Mouse (Mus musculus): Measurements from ENCODE around the gene Mrps35. TPM values are rescaled to one million over a fixed set of nuclear protein-coding genes. Genes with fewer than 3 reads are reported as not detected.
A peak's percentile ranks its signal among the peaks of the same experiment; 100 is the strongest.

Gene Mrps35
- polyA plus RNA-seq, 1 experiment from 2014 or later: 109 TPM

DNA sequence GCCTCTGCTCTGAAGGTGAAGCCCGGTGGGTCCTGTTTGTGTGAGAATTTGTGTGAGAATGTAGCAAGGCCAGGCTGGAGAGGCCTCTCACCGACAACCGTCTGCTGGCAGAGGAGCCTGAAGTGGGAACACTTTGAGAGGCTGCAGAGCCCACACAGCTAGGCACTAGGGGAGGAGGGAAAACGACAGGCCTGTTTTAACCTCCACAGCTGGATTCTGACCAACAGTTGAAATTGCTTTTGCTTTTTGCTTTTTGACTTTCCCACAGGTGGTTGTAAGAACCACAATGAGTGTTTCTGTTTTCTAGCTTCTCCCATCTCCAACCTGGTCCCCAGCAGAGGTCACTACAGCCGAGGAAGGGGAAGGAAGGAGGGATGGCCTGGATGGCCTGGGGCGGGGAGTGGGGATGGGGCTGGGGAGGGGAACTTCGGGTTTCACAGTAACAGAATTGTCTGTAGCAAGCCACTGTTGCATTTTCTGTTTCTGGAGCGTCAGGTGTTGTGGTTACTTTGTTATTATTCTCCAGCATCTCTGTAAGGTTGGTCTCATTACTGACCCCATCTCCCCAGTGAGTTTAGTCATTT is 54.9 kb downstream of the Mrps35 start:
- in situ Hi-C loops (cut with MboI; ENCODE audit: low pct_unique_long_range_greater_than_20kb): loop anchor here (10.0 kb wide), 1 partner anchor 377 kb away; the partner anchor contains the start of gene Ccdc91

DNA sequence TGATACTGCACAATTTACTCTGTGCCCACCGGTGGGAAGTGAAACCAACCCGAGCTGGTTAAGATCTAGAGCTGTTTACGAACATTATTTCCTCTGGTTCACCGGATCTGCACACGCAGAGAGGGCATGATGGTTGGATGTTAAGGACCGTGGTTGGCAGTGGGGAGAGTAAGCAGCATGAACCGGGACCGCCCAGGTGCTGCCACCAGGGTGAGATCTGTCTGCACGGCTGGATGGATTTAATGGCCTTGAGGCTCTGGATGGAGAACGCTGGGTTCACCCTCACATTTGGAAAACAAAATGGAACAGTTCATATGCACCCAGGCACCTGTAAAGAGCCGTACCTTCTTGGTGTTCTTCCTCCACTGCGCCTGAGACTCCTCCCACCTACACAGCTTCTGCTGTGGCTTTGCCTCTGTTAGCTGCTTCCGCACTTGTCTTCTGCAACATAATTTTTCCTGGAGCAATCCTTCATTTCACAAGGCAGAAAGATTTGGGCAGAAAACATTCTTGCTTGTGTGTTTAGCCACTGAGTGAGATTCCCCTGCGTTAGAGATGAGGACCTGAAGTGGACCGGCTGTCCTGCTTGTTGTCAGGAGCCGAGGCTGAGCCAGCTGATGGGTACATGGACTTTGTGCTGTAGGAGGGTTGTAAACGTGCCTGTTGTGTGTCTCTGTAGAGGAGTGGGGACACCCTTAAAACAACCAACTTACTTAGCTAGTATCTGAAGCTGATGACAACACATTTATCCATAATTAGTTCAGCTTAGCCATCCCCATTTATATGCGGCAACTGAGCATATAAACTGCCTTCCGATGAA is 57.1 kb downstream of the Mrps35 start:
- ATAC-seq (no peak), DNase-seq (ENCODE audit: low read depth, low spot score) (no peak)
- H3K27me3 ChIP-seq: no peaks in the 10 kb centered on the region
- CTCF ChIA-PET: no interaction called here
- in situ Hi-C loops (cut with MboI; ENCODE audit: low pct_unique_long_range_greater_than_20kb): loop anchor here (10.0 kb wide), 1 partner anchor 375 kb away; the partner anchor contains the start of gene Ccdc91
- no peak for TF ChIP-seq CTCF (IDR thresholded peaks at IDR 0.05)
- POLR2A ChIA-PET: interaction anchor here (0.5 to 1.3 kb wide), 2 partner anchors 9 to 118 kb away, joined by 3 read pairs; no protein-coding TSS in a partner anchor

More for the DNA sequence above, 54.9 kb downstream of the Mrps35 start:
- POLR2A ChIA-PET: interaction anchor here (0.6 kb wide), 1 partner anchor 28 kb away, joined by 5 read pairs; no protein-coding TSS in a partner anchor
- no peak for ATAC-seq
- DNase-seq (ENCODE audit: low read depth, low spot score): no peak
- H3K27me3 ChIP-seq: no peaks in the 10 kb centered on the region
- no peak for TF ChIP-seq CTCF (IDR thresholded peaks at IDR 0.05)
- CTCF ChIA-PET: interaction anchor here (0.9 to 1.3 kb wide), 4 partner anchors 15 to 143 kb away, joined by 3 read pairs; no protein-coding TSS in a partner anchor

DNA sequence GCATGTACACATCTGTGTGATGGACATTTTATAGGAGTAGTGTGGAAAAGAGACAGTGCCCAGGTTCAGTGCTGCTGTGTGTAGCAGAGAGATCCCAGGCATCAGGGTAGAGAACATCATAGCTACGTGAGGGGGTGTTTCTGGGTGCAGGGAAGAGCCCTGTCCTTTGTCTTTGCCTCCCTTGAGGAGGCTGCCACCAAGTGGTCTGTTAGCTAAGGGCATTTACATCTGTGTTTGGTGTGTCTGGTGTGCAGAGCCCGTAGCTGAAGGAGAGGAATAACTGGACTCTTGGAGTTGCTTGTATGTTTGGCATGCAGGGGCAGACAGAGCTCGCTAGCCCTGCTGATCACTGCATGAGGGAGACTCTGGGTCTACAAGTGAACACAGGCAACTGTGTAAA is 59.7 kb downstream of the Mrps35 start:
- in situ Hi-C loops (cut with MboI; ENCODE audit: low pct_unique_long_range_greater_than_20kb): no loop called here
- CTCF ChIA-PET: no interaction called here
- ATAC-seq: no peak
- POLR2A ChIA-PET: no interaction called here
- DNase-seq (ENCODE audit: low read depth, low spot score): no peak
- TF ChIP-seq CTCF (IDR thresholded peaks at IDR 0.05): no peak
- no peaks in the 10 kb centered on the region for H3K27me3 ChIP-seq

DNA sequence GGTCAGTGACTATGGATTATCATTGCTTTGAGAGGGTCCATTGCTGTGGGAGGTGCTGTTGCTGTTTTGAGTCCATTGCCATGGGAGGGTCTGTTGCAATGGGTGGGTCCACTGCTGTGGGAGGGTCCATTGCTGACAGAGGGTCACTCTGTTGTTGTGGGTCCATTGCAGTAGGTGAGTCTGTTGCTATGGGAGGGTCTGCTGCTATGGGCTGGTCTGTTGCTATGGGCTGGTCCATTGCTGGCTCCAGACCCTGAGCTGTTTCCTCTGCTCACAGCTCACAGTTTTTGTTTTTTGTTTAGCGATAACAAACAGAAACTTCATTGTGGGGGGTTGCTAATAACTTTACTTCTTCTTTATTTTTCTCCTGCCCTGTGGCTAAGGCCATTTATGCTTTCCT is 63.0 kb downstream of the Mrps35 start:
- CTCF ChIA-PET: no interaction called here
- POLR2A ChIA-PET: interaction anchor here (1.1 kb wide), 1 partner anchor 100 kb away, joined by 4 read pairs; no protein-coding TSS in a partner anchor
- DNase-seq (ENCODE audit: low read depth, low spot score) (no peak), ATAC-seq (no peak)
- no peaks in the 10 kb centered on the region for H3K27me3 ChIP-seq
- no peak for TF ChIP-seq CTCF (IDR thresholded peaks at IDR 0.05)
- in situ Hi-C loops (cut with MboI; ENCODE audit: low pct_unique_long_range_greater_than_20kb): no loop called here

DNA sequence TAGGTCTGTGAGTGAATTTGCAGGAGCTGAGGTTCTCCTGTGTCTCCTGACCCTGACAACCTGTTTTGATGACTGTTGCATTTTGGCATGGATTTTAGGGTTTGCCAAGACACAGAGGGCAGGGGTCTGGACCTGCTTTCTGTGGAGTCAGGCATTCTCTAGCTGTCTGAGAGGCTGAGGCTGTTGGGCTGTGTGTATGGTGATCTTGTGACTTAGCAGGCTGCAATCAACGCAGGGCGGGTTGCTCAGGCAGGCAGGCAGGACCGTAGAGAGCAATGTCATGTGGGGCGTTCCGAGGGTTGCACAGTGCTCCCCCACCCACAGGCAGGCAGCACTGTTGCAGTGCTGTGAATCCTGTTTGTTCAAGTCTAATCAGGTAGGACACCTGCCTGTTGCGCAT is 64.2 kb downstream of the Mrps35 start:
- ChIA-PET POLR2A (no interaction called here), CTCF (no interaction called here)
- TF ChIP-seq CTCF (IDR thresholded peaks at IDR 0.05): no peak
- DNase-seq (ENCODE audit: low read depth, low spot score) (no peak), ATAC-seq (no peak)
- in situ Hi-C loops (cut with MboI; ENCODE audit: low pct_unique_long_range_greater_than_20kb): no loop called here
- H3K27me3 ChIP-seq: no peaks in the 10 kb centered on the region

DNA sequence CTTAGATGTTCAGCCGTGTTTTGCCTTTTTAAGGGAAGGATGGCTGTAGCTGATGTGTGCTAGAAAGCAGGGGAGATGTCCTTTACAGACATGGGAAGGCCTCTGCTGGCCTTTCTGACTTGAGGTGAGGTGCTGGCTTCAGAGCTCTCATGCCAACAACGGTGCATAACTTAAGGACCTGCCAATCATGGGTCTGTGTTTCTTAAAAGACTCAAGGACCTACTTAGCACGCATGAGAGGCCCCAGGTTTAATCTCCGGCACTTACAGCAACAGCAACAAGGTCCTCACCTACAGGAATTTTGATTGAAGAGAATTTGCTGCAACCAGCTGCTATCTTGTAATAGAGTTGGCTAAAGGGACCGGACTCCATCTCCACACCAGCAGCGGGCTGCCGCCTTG is 66.7 kb downstream of the Mrps35 start:
- TF ChIP-seq CTCF (IDR thresholded peaks at IDR 0.05): no peak
- ChIA-PET CTCF (interaction anchor here (1.0 to 2.1 kb wide), 2 partner anchors 8 to 14 kb away, joined by 3 to 6 read pairs; no protein-coding TSS in a partner anchor), POLR2A (no interaction called here)
- DNase-seq (ENCODE audit: low read depth, low spot score) (no peak), ATAC-seq (no peak)
- in situ Hi-C loops (cut with MboI; ENCODE audit: low pct_unique_long_range_greater_than_20kb): no loop called here
- H3K27me3 ChIP-seq: no peaks in the 10 kb centered on the region

DNA sequence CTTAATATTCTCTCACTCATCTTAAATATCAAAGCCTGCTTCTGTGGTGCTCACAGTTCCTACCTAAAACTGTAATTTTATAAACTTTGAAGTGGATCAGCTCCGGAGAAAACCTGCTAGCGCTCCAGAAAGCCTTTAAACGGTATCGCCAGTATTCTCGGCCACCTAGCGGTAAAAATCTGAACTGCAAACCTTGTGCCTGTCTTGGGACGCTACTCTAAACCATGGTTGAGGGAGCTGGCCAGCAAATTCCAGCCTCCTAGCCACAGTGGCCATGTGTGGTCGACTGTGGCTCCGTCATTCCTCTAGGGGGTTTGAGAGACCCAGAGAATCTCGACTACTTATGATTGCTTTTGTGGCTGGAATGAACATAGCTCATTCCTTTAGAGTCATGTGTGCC is 74.0 kb downstream of the Mrps35 start:
- ChIA-PET CTCF (interaction anchor here (0.8 to 1.7 kb wide), 6 partner anchors 12 to 318 kb away, joined by 3 to 4 read pairs (median 3); no protein-coding TSS in a partner anchor), POLR2A (no interaction called here)
- peak; percentile 74 for TF ChIP-seq CTCF (IDR thresholded peaks at IDR 0.05)
- ATAC-seq (peak; percentile 68), DNase-seq (ENCODE audit: low read depth, low spot score) (no peak)
- H3K27me3 ChIP-seq: no peaks in the 10 kb centered on the region
- in situ Hi-C loops (cut with MboI; ENCODE audit: low pct_unique_long_range_greater_than_20kb): loop anchor here (10.0 kb wide), 1 partner anchor 118 kb away; no protein-coding TSS in a partner anchor

DNA sequence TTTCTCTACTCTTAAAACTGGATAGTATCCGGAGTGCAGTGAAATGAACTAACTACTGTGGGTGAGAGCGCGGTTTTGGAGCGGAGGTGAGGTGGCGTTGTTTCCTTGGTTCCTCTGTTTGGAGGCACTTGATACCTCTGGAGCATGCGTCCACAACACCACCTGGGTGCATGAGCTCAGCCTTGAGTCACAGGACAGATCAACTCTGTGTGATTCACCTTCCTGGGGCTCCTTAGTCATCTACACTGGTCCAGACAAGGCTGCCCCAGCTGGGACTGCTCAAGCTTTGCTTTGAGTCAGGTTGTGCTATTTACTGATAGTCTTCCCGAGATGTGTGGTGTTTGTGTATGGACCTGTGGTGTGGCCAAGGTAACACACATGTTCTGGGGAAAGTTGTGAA is 75.2 kb downstream of the Mrps35 start:
- DNase-seq (ENCODE audit: low read depth, low spot score) (peak; percentile 79), ATAC-seq (peak; percentile 91)
- CTCF ChIA-PET: interaction anchor here (1.0 to 1.2 kb wide), 2 partner anchors 8 to 119 kb away, joined by 3 read pairs; no protein-coding TSS in a partner anchor
- in situ Hi-C loops (cut with MboI; ENCODE audit: low pct_unique_long_range_greater_than_20kb): loop anchor here (10.0 kb wide), 1 partner anchor 117 kb away; no protein-coding TSS in a partner anchor
- no peaks in the 10 kb centered on the region for H3K27me3 ChIP-seq
- no peak for TF ChIP-seq CTCF (IDR thresholded peaks at IDR 0.05)
- POLR2A ChIA-PET: no interaction called here

DNA sequence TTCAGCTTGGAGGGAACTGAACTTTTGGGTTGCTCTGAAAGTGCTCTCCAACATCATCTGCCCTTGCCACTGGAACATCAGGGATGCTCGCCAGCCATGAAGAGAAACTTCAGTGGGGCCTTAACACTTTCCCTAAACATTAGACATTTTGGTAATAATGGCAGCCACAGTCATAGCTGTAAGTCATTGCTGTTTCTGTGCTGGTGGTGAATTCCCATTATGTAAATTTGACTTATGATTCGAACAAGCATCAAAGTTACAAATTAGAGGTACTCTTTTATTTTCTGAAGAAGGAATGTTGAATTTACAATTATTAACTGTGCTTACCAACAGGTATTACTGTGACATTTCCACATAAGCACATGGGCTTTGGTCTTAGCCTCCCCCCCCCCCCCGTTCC is 75.6 kb downstream of the Mrps35 start:
- DNase-seq (ENCODE audit: low read depth, low spot score): no peak
- no peaks in the 10 kb centered on the region for H3K27me3 ChIP-seq
- ATAC-seq: no peak
- ChIA-PET CTCF (no interaction called here), POLR2A (no interaction called here)
- in situ Hi-C loops (cut with MboI; ENCODE audit: low pct_unique_long_range_greater_than_20kb): loop anchor here (10.0 kb wide), 1 partner anchor 117 kb away; no protein-coding TSS in a partner anchor
- TF ChIP-seq CTCF (IDR thresholded peaks at IDR 0.05): no peak

DNA sequence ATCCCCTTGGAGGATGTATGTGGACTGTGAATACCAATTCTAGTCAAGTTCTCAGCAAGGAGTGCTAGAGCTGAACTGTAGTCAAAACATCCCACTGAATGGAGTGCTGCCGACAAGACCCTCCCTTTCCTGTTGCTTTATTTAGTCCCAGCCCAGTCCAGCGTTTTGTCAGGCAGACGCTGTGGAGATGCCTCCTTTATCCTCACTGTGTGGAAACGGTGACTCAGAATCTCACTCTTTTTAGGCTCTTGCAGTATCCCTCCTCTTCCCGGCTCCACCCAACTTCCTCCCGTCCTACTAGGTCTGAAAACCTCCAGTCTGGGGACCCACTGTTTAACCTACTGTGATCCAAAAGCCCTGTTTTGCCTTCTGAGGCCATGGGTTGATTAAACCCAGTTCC is 78.8 kb downstream of the Mrps35 start:
- ATAC-seq (no peak), DNase-seq (ENCODE audit: low read depth, low spot score) (no peak)
- POLR2A ChIA-PET: no interaction called here
- in situ Hi-C loops (cut with MboI; ENCODE audit: low pct_unique_long_range_greater_than_20kb): no loop called here
- no peaks in the 10 kb centered on the region for H3K27me3 ChIP-seq
- CTCF ChIA-PET: no interaction called here
- TF ChIP-seq CTCF (IDR thresholded peaks at IDR 0.05): no peak

Other genes with a start within 250 kb of the Mrps35 start
- 8.1 TPM for gene Arntl2, start 246.7 kb upstream of the Mrps35 start, polyA plus RNA-seq (2021)
- not detected for gene Smco2, start 192.7 kb upstream of the Mrps35 start, polyA plus RNA-seq (2021)
- 138 TPM for gene Ppfibp1, start 154.3 kb upstream of the Mrps35 start, polyA plus RNA-seq (2021)
- gene 1700034J05Rik, start 88.3 kb upstream of the Mrps35 start, polyA plus RNA-seq (2021): not detected
- gene Rep15, start 10.2 kb upstream of the Mrps35 start, polyA plus RNA-seq (2021): 2.4 TPM
- 0.63 TPM for gene Mansc4, start 44.3 kb downstream of the Mrps35 start, polyA plus RNA-seq (2021)
- gene Klhl42, start 48.6 kb downstream of the Mrps35 start, polyA plus RNA-seq (2021): 9.8 TPM
- 0.08 TPM for gene Pthlh, start 221.4 kb downstream of the Mrps35 start, polyA plus RNA-seq (2021)

Data from Patski (cell line).